Mouse (Mus musculus) liver, embryonic 14.5 days (tissue): ENCODE results near the gene Fam168b.

Source experiments
- CTCF ChIP-seq: IDR thresholded peaks from 2 replicates; pipeline ENCODE4 v1.5.1; 2016; ENCODE audit warnings: antibody characterized with exemption, low read depth, control low read depth
- EP300 ChIP-seq: IDR thresholded peaks from 2 replicates; pipeline ENCODE4 v1.6.1; 2016; ENCODE audit warnings: antibody characterized with exemption, low read depth

- TF ChIP-seq CTCF, result no peak
- no peak for TF ChIP-seq EP300
These were observed 21.4 kb upstream of the Fam168b start for GRCm38 (mm10) chr1:34864243-34864642.
